Mouse (Mus musculus) limb, embryonic 12.5 days (tissue): ENCODE measurements at regions not wholly inside any gene's neighbourhood (a gene's known extent, or its start where the extent isn't known, plus 50 kb on each side); places are given as distances from the start of the nearest gene placed in this dataset.

ENCODE experiments used
- ATAC-seq: fragments of 200-750 bp; cut with Nextera tagmentation; 2 replicates; pipeline ENCODE4 v1.8.0; 2017; ENCODE audit warnings: low read depth, moderate TSS enrichment; ENCODE audit not compliant: insufficient number of reproducible peaks, insufficient read depth, low FRiP score, low TSS enrichment
- H3K27ac ChIP-seq: fragments of 300-500 bp; sonication (generic); 2 replicates; pipeline ENCODE4 v1.5.1; 2016; ENCODE audit warnings: mild to moderate bottlenecking, moderate library complexity
- H3K27me3 ChIP-seq: fragments of 300-500 bp; sonication (generic); 2 replicates; pipeline ENCODE4 v1.6.1; 2016; ENCODE audit warnings: mild to moderate bottlenecking, moderate library complexity
- H3K36me3 ChIP-seq: fragments of 300-500 bp; sonication (generic); 2 replicates; pipeline ENCODE4 v1.6.1; 2016; ENCODE audit warnings: mild to moderate bottlenecking, moderate library complexity
- H3K4me1 ChIP-seq: fragments of 300-500 bp; sonication (generic); replicated peaks from 2 replicates; pipeline ENCODE4 v1.6.1; 2016
- H3K4me2 ChIP-seq: fragments of 300-500 bp; sonication (generic); 2 replicates; pipeline ENCODE4 v1.6.1; 2016; ENCODE audit warnings: mild to moderate bottlenecking, moderate library complexity
- H3K4me3 ChIP-seq: fragments of 300-500 bp; sonication (generic); replicated peaks from 2 replicates; pipeline ENCODE4 v1.5.1; 2016; ENCODE audit warnings: mild to moderate bottlenecking
- H3K9ac ChIP-seq: fragments of 300-500 bp; sonication (generic); replicated peaks from 2 replicates; pipeline ENCODE4 v1.6.1; 2016; ENCODE audit warnings: mild to moderate bottlenecking, moderate library complexity
- H3K9me3 ChIP-seq: fragments of 300-500 bp; sonication (generic); 2 replicates; pipeline ENCODE4 v1.6.1; 2016; ENCODE audit warnings: mild to moderate bottlenecking, moderate library complexity
- WGBS: fragments of 180-500 bp; shearing (Covaris S2); methylation state at CpG from one replicate; pipeline ENCODE4 v1.1.7; 2016; 5-methylcytosine and 5-hydroxymethylcytosine counted together

DNA sequence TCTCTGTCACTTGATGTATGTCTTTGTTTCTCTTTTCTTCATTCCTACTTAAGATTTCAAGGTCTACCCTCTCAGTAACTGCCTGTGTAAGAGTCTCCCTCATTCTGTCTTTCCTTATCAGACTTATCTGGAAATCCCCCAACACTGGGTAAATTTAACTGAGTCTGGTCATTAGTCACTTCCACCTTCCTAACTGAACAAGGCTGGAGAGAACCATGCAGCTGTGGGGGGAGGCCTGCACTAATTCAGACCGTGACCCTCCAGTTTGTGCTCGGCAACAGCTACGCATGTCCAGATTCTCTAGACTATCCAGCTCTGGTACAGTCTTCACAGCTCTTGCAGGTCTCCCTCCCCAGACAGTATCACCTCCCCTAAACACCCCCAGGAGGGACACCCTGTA lies 103.3 kb downstream of the Prox1 start:
- Histone ChIP-seq H3K36me3 (no peaks in the 10 kb centered on the region), H3K9ac (no peak overlapping the region), H3K27me3 (peaks cover 7% of the 10 kb centered on the region; the same call in 1 of the 2 replicates), H3K4me1 (peaks cover 6% of the 10 kb centered on the region; the same call in 1 of the 2 replicates), H3K4me2 (no peak overlapping the region), H3K9me3 (no peaks in the 10 kb centered on the region), H3K27ac (no peak overlapping the region), H3K4me3 (no peak overlapping the region)
- ATAC-seq = no peak
- whole genome bisulfite sequencing = 57% methylated on average over 3 of the region's 3 CpGs

DNA sequence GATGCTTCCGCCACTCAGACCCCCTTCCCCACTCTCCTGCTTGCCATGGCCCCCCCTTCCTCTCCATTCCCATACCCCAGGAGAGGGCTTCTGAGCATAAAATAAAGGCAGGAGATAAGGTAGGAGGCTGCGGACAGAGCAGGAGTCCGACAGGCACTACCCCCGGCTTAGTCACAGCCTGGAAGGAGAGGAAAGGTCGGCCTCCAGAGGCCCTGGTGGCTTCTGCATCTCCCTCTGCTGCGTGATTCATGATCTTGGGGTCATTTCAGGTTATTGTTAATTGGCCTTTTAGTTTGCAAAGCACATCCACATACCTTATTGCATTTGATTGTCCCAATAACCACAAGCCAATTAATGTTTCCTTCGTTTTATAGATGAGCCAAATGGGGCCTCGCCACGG lies 104.1 kb downstream of the Prox1 start:
- 36% methylated on average over 9 of the region's 9 CpGs for WGBS
- Histone ChIP-seq H3K27me3 (peaks cover 7% of the 10 kb centered on the region; the same call in 1 of the 2 replicates), H3K4me1 (peaks cover 12% of the 10 kb centered on the region; the same call in 1 of the 2 replicates)

DNA sequence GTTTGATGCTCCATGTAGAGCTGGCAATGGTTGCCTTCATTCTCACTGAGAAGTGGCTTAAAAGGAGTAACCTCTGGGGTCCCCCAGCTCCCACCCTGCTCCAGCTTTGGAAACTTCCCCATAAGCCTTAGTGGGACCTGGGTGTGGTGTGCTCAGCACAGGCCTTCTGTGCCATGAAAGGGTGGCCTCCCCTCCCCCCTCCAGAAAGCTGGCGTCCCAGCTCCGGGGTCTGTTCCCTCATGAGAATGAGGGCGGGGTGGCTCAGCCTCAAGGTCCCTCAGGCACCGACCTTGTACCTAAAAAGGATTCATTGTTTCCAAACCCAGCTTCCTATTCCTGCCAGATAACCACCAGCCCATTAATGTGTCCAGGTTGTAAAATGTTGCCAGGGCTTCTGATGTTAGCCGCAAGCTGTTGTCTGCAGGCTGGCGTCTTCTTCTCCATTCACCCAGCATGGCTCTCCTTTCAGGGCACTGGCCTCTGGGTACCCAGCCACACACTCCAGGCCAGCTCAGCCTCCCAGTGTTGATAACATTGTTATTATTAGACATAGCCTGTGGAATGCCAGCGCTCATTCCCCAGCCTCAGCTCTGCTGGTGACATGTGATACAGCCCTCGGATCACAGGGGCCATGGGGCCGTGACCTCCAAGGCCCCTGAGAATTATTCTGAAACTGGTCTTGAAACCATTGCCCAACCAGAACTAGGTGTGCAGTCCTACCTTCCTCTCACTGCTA lies 108.8 kb downstream of the Prox1 start:
- 0 out of 2 replicates have a peak, but pooled peaks cover 4% of the 10 kb centered on the region for H3K27me3 ChIP-seq
- no peak overlapping the region for H3K9ac ChIP-seq
- peaks cover 12% of the 10 kb centered on the region; the same call in 1 of the 2 replicates for H3K4me1 ChIP-seq
- no peaks in the 10 kb centered on the region for H3K36me3 ChIP-seq
- ATAC-seq = no peak
- no peak overlapping the region for H3K4me2 ChIP-seq
- H3K27ac ChIP-seq = no peak overlapping the region
- no peaks in the 10 kb centered on the region for H3K9me3 ChIP-seq
- WGBS = 45% methylated on average over 9 of the region's 9 CpGs
- H3K4me3 ChIP-seq = no peak overlapping the region

More for the DNA sequence above, 104.1 kb downstream of the Prox1 start:
- Histone ChIP-seq H3K4me3 (no peak overlapping the region), H3K9me3 (no peaks in the 10 kb centered on the region), H3K9ac (no peak overlapping the region), H3K36me3 (no peaks in the 10 kb centered on the region), H3K27ac (no peak overlapping the region), H3K4me2 (no peak overlapping the region)
- no peak for ATAC-seq

DNA sequence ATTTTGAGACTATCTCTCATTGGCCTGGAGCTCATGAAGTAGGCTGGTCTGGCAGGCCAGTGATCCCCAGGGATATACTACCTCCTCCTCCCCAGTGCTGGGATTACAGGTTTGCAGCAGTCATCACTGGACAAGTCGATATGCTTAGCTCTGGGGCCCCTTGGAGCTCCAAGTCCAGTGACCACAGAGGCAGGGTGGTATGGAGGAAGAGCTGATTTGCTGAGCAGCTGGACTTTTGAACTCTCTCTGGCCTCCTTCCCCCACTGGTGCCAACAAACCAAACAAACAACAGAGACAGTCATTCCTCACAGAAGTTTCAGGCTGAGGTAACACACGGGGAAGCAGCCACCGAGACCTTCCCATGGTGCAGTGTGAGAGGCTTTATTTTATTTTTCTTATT lies 111.5 kb downstream of the Prox1 start:
- H3K4me2 ChIP-seq = no peak overlapping the region
- H3K9ac ChIP-seq = no peak overlapping the region
- no peak for ATAC-seq
- no peaks in the 10 kb centered on the region for H3K36me3 ChIP-seq
- H3K4me1 ChIP-seq = 0 out of 2 replicates have a peak, but pooled peaks cover 6% of the 10 kb centered on the region
- WGBS = 70% methylated on average over 3 of the region's 3 CpGs
- H3K27ac ChIP-seq = no peak overlapping the region
- no peaks in the 10 kb centered on the region for H3K9me3 ChIP-seq
- no peaks in the 10 kb centered on the region for H3K27me3 ChIP-seq
- no peak overlapping the region for H3K4me3 ChIP-seq

DNA sequence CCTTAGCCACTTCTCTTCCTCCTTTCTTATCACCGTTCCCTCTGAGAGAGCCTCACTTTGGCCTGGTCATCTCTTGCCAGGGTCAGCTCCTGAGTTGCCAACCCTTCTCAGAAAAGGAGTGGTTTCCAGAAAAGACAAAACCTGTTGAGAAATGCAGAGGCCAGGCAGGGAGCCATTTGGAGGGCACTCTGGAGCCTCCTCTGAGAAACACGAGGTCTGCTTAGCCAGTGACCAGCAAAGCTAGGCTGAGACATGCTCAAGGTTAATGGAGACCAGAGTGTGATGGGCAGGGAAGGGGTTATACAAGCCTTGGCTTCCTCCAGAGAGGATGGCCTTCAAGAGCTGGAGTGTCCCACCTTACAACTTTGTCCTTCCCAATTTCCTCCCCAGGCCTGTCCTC lies 113.6 kb downstream of the Prox1 start:
- Histone ChIP-seq H3K4me1 (0 out of 2 replicates have a peak, but pooled peaks cover 5% of the 10 kb centered on the region), H3K27ac (no peak overlapping the region)
- 76% methylated on average over 2 of the region's 2 CpGs for WGBS

DNA sequence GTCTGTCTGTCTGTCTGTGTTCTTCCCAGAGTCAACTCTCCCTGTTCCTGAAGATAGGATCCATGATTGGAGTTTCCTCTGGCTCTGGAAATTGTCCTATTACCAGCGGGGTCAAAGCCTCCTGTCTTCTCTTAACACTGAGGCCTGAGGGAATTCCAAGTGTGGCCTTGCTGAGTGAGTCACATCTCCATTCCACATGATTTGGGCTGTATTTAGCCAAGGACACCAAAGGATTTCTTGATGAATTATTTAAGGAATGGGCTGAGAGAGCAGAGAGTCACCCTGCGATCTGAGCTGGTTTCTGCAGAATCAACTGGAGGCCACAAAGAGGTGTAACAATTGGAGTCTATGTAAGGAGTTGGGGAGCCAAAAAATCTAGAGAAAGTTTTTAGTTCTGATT lies 118.6 kb downstream of the Prox1 start:
- no peak for ATAC-seq
- peaks cover 4% of the 10 kb centered on the region for H3K9me3 ChIP-seq
- H3K36me3 ChIP-seq = no peaks in the 10 kb centered on the region
- H3K27ac ChIP-seq = no peak overlapping the region
- no peak overlapping the region for H3K4me2 ChIP-seq
- 97% methylated on average over 2 of the region's 2 CpGs for WGBS
- H3K4me1 ChIP-seq = no peaks in the 10 kb centered on the region
- H3K9ac ChIP-seq = no peak overlapping the region
- no peak overlapping the region for H3K4me3 ChIP-seq
- no peaks in the 10 kb centered on the region for H3K27me3 ChIP-seq

More for the DNA sequence above, 113.6 kb downstream of the Prox1 start:
- no peaks in the 10 kb centered on the region for H3K27me3 ChIP-seq
- no peak overlapping the region for H3K9ac ChIP-seq
- no peak overlapping the region for H3K4me3 ChIP-seq
- H3K36me3 ChIP-seq = no peaks in the 10 kb centered on the region
- no peaks in the 10 kb centered on the region for H3K9me3 ChIP-seq
- no peak overlapping the region for H3K4me2 ChIP-seq
- no peak for ATAC-seq

DNA sequence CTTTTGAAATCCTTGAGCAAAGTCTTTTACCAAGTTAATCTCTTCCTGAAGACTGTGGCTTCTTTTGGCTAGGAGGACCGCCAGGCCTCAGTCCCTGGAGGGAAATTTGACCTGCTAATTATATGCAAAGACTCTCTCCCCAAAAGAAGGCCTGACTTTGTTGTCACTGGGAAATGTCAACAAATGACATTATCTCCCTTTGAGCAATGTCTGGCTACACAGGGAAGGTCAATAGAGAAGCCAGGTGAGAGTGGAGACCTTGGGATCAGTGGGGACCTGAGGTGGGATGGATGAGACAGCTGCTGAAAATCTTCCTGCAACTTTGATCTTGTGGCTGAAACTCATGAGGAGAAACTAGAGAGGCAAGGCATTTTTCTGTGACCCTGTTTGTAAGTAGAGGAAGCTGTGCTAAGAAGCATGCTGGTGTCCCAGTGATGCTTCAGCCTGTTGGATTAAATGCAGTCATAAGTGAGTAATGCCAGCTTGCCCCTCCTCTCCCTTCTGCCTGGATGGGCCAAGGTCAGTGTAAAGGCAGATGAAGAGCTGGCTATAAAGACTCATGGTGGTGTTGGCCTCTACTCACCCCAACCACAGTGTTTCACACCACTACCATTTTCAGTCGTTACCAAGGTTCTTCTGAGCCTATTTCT lies 121.9 kb downstream of the Prox1 start:
- Histone ChIP-seq H3K4me1 (0 out of 2 replicates have a peak, but pooled peaks cover 2% of the 10 kb centered on the region), H3K9ac (no peak overlapping the region), H3K27me3 (peaks cover 5% of the 10 kb centered on the region; the same call in 1 of the 2 replicates), H3K27ac (no peak overlapping the region), H3K4me3 (no peak overlapping the region), H3K4me2 (no peak overlapping the region), H3K9me3 (peaks cover 4% of the 10 kb centered on the region), H3K36me3 (no peaks in the 10 kb centered on the region)
- 58% methylated on average over 2 of the region's 2 CpGs for WGBS
- no peak for ATAC-seq

DNA sequence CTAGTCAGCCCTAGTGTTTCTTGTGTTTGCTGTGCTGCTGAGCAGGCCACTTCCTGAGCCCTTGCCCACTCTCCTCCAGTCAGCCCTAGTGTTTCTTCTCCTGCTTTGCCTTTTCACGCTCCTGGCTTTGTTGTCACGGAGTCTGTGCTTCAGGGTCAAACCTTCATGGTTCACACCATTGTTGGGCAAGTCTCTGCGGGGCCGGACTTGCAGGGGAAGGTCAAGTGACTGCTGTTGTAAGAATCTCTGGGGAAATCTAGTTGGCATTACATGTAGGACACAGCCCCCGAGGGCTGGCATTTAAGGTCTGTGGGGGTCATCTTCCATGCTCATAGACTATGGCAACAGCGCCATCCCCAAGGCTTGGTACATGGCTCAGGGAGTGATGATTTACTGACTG lies 123.3 kb downstream of the Prox1 start:
- Histone ChIP-seq H3K4me1 (0 out of 2 replicates have a peak, but pooled peaks cover 2% of the 10 kb centered on the region), H3K9me3 (peaks cover 4% of the 10 kb centered on the region), H3K4me2 (no peak overlapping the region), H3K4me3 (no peak overlapping the region), H3K36me3 (no peaks in the 10 kb centered on the region), H3K27ac (no peak overlapping the region), H3K27me3 (peaks cover 10% of the 10 kb centered on the region; the same call in 1 of the 2 replicates), H3K9ac (no peak overlapping the region)
- 76% methylated on average over 6 of the region's 6 CpGs for WGBS
- no peak for ATAC-seq

DNA sequence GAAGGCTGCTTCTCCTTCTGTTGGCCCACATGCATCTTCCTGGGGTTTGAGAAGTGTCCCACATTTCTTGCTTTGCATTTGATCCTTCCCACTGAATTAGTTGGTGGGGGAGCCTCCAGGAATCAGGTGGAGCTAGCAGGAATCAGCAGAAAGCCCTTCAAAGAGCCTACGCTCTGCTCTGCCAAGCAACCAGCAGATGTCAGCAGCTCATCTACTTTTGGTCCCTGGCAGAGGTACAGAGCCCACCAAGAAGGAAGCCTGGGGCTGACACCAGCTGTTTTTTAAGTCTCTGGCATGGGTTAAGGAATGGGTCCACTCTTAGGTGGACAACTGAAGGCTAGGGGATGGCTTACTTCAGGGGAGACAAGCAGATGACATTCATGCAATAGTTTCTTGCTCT lies 123.6 kb upstream of the Smyd2 start:
- Histone ChIP-seq H3K4me1 (0 out of 2 replicates have a peak, but pooled peaks cover 2% of the 10 kb centered on the region), H3K9ac (no peak overlapping the region), H3K27me3 (peaks cover 10% of the 10 kb centered on the region; the same call in 1 of the 2 replicates), H3K27ac (no peak overlapping the region), H3K9me3 (peaks cover 4% of the 10 kb centered on the region), H3K4me3 (no peak overlapping the region), H3K36me3 (no peaks in the 10 kb centered on the region), H3K4me2 (no peak overlapping the region)
- 38% methylated on average over 1 of the region's 1 CpGs for WGBS
- no peak for ATAC-seq

DNA sequence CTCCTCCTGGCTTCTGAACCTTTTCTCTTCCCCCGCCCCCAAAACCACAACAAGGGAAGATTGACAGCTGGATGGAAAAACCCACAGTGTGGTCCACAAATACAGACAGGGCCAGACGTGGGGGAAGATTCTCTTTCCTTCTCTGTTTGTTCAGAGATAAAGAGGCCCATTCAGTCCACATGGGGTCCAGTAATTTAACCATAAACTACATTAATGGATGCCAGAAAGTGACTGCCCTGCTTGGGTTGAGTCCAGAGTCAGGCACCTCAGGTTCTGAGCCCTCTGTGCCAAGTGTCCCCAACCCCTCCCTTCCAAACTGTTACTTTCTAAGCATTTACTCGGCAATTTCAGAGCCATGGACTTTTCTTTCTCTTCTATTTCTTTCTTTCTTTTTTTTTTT lies 121.9 kb upstream of the Smyd2 start:
- no peak overlapping the region for H3K27ac ChIP-seq
- H3K36me3 ChIP-seq = no peaks in the 10 kb centered on the region
- no peaks in the 10 kb centered on the region for H3K9me3 ChIP-seq
- H3K9ac ChIP-seq = no peak overlapping the region
- WGBS = 37% methylated on average over 3 of the region's 3 CpGs
- H3K4me1 ChIP-seq = 0 out of 2 replicates have a peak, but pooled peaks cover 2% of the 10 kb centered on the region
- no peak overlapping the region for H3K4me3 ChIP-seq
- ATAC-seq = no peak
- H3K27me3 ChIP-seq = peaks cover 10% of the 10 kb centered on the region; the same call in 1 of the 2 replicates
- H3K4me2 ChIP-seq = no peak overlapping the region

DNA sequence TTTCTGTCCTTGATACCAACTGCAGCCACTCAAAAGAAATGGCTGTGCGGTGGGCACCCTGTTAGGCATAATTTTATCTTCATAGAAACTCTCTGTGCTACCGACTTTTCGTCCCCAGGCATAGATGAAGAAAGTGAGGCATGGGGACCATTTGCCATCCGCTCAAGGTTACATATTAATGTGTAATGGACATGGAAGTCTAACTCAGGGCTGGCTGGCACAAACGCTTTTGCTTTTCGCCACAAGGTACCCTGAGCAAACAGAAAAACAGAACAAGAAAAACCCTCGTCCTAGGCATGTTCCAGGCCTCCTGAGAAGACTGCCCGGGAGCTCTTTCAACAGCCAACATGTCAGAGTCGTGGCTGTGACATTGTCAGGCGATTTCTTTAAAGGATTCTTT lies 121.0 kb upstream of the Smyd2 start:
- ATAC-seq = no peak
- H3K27ac ChIP-seq = no peak overlapping the region
- WGBS = 89% methylated on average over 10 of the region's 10 CpGs
- H3K9ac ChIP-seq = no peak overlapping the region
- peaks cover 10% of the 10 kb centered on the region; the same call in 1 of the 2 replicates for H3K27me3 ChIP-seq
- no peaks in the 10 kb centered on the region for H3K36me3 ChIP-seq
- no peak overlapping the region for H3K4me3 ChIP-seq
- H3K9me3 ChIP-seq = no peaks in the 10 kb centered on the region
- no peak overlapping the region for H3K4me2 ChIP-seq
- peaks cover 4% of the 10 kb centered on the region; the same call in 1 of the 2 replicates for H3K4me1 ChIP-seq
